Mouse (Mus musculus): ENCODE results near the gene Hpgd.

The Hpgd gene

GRCm38 (mm10) chr8:56327709-56328108 is 33.3 kb downstream of the Hpgd start:
- DNase-seq: no peak

- no peak for DNase-seq
Measured at GRCm38 (mm10) chr8:56328130-56328542, 33.8 kb downstream of the Hpgd start.

DNA sequence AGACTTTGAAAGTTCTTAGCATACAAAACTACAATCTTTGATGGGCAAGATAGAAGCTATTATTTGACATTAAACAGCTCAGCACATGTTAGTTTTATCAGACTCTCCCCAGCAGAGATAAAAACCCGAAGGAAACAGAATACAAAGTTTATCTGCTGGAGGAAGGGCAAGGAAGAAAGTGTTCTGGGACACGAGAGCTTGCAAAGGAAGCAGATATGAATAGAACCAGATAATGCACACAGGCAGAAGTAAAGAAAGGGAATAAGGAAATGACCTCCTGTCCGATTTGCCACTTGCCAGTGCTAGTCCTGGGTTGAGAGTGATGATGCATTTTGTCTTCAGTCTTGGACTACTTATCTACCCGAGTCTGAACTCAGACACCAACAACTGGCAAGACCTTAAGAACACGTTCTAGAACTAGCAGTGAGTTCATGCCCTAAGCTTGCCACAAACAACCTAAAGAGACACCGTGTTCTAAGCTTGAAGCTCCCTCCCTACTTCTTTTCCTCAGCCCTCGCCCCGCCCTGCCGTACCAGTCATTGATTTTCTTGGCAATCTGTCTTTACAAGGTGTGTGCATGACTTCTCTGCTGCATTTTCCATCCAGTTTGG is 41.1 kb downstream of the Hpgd start:
- DNase-seq: no peak

- no peak for DNase-seq
Measured at GRCm38 (mm10) chr8:56336771-56337170, 42.4 kb downstream of the Hpgd start.

DNA sequence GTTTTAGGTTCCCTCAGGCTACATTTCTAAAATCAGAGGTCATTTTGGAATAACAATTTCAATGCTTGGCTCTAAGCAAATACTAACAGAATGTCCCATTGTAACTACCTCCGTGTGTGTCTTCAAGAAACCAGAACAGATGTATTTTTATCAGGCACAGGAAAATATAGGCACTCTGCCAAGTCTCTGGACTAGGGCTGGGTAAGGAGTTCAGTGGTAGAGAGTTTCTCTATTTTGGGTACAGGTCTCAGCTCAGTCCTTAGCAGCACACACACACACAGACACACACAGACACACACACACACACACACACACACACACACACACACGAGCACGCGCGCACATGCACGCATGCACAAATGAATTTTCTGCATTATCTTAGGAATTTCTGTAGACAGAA is 49.1 kb downstream of the Hpgd start:
- no peak for DNase-seq

GRCm38 (mm10) chr8:56343940-56344339 is 49.6 kb downstream of the Hpgd start:
- no peak for DNase-seq

DNA sequence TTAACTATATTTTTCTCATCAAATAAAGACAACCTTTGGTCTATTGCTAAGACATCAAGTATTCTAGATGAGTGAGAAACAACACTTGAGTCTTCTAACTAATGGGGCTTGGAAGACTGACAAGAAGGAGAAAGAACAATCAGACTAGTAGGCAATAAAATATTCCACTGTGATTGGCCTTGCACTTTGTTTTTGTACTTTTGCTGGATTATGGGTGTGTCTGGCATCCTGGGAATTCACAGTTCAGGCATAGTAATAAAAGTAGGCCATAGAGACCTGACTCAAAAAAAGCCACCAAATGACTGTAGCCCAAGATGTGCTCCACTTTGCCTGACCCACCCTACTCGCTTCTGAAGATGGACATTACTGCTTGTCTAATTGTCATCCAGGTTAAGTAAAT is 50.0 kb downstream of the Hpgd start:
- no peak for DNase-seq

GRCm38 (mm10) chr8:56345641-56346420 is 51.4 kb downstream of the Hpgd start:
- no peak for DNase-seq

GRCm38 (mm10) chr8:56363180-56363579 is 68.8 kb downstream of the Hpgd start:
- no peak for DNase-seq

Measured in cerebellum, adult 8-10 months (tissue).